Mouse (Mus musculus) R1 (cell line): ENCODE measurements around the gene Narf.

Experiments
- DNase-seq: peaks from one replicate; pipeline ENCODE4 v3.0.0-alpha.2; 2018; ENCODE audit warnings: low read depth, low spot score

The Narf gene

GRCm38 (mm10) chr11:121236564-121237344 lies at the start of gene Narf:
Narf (plus strand) TSS chr11:121237253.
- DNase-seq, result peak; percentile 100

- DNase-seq, result no peak
These were observed 47.4 kb upstream of the Narf start for GRCm38 (mm10) chr11:121189681-121190080.

- DNase-seq, result no peak
These were observed 44.3 kb upstream of the Narf start for GRCm38 (mm10) chr11:121192742-121193141.

- DNase-seq, result no peak
These were observed 43.6 kb upstream of the Narf start for GRCm38 (mm10) chr11:121193415-121193814.

GRCm38 (mm10) chr11:121198622-121199021 lies 38.4 kb upstream of the Narf start:
- no peak for DNase-seq

- DNase-seq, result no peak
These were observed 37.2 kb upstream of the Narf start for GRCm38 (mm10) chr11:121199851-121200250.

GRCm38 (mm10) chr11:121200781-121201180 lies 36.3 kb upstream of the Narf start:
- DNase-seq, result no peak

GRCm38 (mm10) chr11:121201436-121202198 lies 35.4 kb upstream of the Narf start:
- peak; percentile 75 for DNase-seq

- no peak for DNase-seq
These were observed 33.2 kb upstream of the Narf start for GRCm38 (mm10) chr11:121203859-121204160.

GRCm38 (mm10) chr11:121204161-121205006 lies 32.7 kb upstream of the Narf start, which contains the start of the genes Hexdc and Ogfod3:
Hexdc (plus strand) TSS chr11:121204433.
Ogfod3 (minus strand) TSS chr11:121204711.
- DNase-seq, result peak; percentile 100

- DNase-seq, result no peak
These were observed 20.2 kb upstream of the Narf start for GRCm38 (mm10) chr11:121216831-121217230.

GRCm38 (mm10) chr11:121219776-121220175 lies 17.3 kb upstream of the Narf start:
- no peak for DNase-seq

- no peak for DNase-seq
These were observed 16.3 kb upstream of the Narf start for GRCm38 (mm10) chr11:121220771-121221170.

GRCm38 (mm10) chr11:121221321-121222010 lies 15.6 kb upstream of the Narf start:
- DNase-seq, result no peak

- DNase-seq, result no peak
These were observed 8.7 kb upstream of the Narf start for GRCm38 (mm10) chr11:121228129-121229017.

- DNase-seq, result peak; percentile 95
These were observed 8.0 kb upstream of the Narf start, which contains the start of gene Cybc1 for GRCm38 (mm10) chr11:121229018-121229439. Cybc1 (minus strand) TSS chr11:121229322.

GRCm38 (mm10) chr11:121231191-121231590 lies 5.9 kb upstream of the Narf start:
- DNase-seq, result no peak

- DNase-seq, result no peak
These were observed 5.3 kb upstream of the Narf start for GRCm38 (mm10) chr11:121231628-121232291.

- no peak for DNase-seq
These were observed 4.3 kb upstream of the Narf start for GRCm38 (mm10) chr11:121232706-121233105.
